Mouse (Mus musculus) c-Kit-positive CD71-negative TER-119-negative erythroid progenitor cells, embryonic 14.5 days (primary cell): ENCODE measurements around the gene Hsd17b6.

ENCODE experiments used
- DNase-seq: peaks from one replicate; pipeline ENCODE4 v3.0.0-alpha.2; 2013; ENCODE audit warnings: low read depth

The Hsd17b6 gene

DNA sequence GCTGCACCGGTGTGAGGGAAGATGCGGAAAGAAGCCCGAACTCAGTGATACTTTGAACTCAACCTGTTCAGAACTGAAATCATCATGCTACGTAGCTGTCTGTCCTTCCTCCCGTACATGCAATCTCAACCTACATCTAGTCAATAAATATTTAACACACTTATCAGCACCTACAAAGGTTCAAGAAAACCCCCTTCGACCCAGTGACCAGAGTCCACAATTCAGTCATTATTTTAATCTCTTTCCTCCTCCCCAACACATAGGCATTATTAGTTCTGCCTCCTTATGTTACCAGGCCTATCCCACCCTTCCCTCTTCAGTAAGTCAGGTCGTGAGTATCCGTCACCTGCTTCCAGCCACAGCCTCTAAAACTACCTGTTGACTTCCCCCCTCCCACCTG, 1.9 kb downstream of the Hsd17b6 start:
- no peak for DNase-seq

- no peak for DNase-seq
Measured at GRCm38 (mm10) chr10:128004918-128005317, 2.5 kb downstream of the Hsd17b6 start.

- DNase-seq, result no peak
Measured at GRCm38 (mm10) chr10:128003281-128003801, 4.1 kb downstream of the Hsd17b6 start.

GRCm38 (mm10) chr10:127998260-127998659, 9.2 kb downstream of the Hsd17b6 start:
- DNase-seq, result no peak

DNA sequence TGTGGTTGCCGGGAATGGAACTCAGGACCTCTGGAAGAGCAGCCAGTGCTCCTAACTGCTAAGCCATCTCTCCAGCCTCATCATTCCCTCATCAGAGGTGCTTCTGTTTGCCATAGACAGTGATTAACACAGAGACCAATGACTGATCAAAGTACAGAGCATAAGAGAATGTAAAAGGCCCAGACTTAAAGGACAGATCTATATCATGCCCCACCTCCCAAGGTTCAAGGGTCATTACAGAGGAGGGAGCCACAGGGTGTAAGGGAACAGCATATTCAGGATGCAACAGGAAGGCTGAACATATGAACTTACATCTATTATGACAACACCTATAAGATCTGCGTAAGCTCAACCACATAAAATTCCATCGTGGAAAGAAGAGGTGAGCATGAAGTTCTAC, 10.7 kb downstream of the Hsd17b6 start:
- DNase-seq, result no peak

- DNase-seq, result no peak
Measured at GRCm38 (mm10) chr10:127985601-127986000, 21.8 kb downstream of the Hsd17b6 start.

DNA sequence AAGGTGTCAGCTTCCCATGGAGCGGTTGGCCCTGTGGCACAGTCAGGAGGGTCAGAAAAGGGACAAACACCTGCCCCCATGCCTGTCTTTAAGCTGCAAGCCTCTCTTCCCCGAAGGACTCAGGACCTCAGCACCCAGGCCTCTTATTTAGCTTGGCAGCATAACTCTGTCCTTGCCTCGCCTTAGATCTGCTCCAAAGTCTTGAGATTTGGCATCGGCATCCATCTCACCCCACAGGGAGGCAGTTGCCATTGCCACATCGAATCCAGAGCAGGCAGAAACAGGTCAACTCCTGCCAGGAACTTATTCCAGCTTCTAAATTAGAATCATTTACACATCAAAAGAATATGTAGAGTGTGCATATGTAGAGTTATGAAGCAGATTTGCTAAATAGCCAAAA, 22.8 kb downstream of the Hsd17b6 start:
- DNase-seq, result no peak

- no peak for DNase-seq
Measured at GRCm38 (mm10) chr10:127975503-127975902, 31.9 kb downstream of the Hsd17b6 start.

DNA sequence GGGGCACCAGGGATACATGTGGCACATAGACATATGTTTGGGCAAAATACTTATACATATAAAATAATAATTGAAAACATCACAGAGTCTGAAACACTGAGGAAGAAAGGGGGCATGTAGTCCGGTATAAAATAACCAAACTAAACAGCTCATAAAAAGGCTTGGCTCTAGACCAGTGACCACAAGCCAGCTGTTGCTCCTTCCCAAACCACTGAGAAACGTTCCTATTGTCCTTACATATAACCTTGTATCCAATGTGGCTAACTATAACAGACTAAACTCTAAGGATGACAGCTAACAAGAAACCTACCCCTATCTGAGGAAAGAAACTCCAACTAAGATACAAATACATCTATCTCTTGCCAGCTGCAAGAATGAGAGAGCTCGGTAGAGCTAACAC, 33.3 kb downstream of the Hsd17b6 start:
- DNase-seq, result no peak

DNA sequence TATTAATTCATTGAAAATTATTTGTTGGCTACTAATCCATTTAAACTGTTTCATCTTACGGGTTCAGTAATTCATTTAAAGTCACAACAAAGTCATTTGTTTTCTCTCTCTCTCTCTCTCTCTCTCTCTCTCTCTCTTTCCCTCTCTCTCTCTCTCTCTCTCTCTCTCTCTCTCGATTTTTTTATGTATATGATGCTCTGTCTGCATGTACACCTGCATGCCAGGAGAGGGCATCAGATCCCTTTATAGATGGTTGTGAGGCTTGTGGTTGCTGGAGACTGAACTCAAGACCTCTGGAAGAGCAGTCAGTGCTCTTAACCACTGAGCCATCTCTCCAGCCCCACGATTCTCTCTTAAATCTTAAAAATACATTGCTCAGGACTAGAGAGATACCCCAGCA, 36.3 kb downstream of the Hsd17b6 start:
- no peak for DNase-seq

- no peak for DNase-seq
Measured at GRCm38 (mm10) chr10:127970359-127970831, 37.0 kb downstream of the Hsd17b6 start.

DNA sequence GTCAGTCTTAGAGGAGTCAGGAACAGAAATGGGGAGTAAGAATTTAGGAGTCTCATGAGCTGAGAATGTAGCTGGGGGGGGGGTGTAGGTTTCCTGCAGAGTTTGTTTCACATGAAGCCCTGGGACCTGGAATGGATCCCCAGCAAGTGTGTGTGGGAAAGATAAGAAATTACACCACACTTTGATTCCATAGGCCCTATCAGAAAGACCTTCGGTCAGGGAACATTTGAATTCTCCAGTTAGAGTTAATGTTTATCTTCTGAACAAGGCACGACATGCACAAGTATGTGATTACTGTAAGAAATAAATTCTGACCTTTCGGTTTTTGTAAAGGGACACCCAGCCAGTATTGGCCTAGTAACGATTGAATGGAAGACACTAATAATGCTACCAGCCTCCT, 37.6 kb downstream of the Hsd17b6 start:
- DNase-seq, result no peak

- DNase-seq, result no peak
Measured at GRCm38 (mm10) chr10:127966506-127966905, 40.9 kb downstream of the Hsd17b6 start.

DNA sequence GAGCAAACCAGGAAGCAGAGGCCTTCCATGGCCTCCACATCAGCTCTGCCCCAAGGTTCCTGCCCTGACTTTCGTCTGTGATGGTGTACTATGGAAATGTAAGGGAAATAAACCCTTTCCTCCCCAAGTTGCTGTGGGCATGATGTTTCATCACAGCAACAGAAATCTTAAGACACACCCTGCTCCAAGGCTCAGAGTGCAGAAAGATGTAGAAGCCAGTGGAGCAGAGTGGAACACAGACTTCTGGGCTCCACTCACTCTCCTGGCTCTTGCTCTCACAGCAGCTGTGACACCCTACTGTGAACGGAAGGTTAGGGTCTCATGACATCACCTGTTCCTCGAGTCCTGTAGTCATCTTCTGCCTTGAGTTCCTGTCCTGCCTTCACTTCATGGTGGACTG, 43.4 kb downstream of the Hsd17b6 start:
- DNase-seq, result no peak

- no peak for DNase-seq
Measured at GRCm38 (mm10) chr10:127962451-127962850, 45.0 kb downstream of the Hsd17b6 start.

- DNase-seq, result no peak
Measured at GRCm38 (mm10) chr10:127959161-127959679, 48.2 kb downstream of the Hsd17b6 start.

DNA sequence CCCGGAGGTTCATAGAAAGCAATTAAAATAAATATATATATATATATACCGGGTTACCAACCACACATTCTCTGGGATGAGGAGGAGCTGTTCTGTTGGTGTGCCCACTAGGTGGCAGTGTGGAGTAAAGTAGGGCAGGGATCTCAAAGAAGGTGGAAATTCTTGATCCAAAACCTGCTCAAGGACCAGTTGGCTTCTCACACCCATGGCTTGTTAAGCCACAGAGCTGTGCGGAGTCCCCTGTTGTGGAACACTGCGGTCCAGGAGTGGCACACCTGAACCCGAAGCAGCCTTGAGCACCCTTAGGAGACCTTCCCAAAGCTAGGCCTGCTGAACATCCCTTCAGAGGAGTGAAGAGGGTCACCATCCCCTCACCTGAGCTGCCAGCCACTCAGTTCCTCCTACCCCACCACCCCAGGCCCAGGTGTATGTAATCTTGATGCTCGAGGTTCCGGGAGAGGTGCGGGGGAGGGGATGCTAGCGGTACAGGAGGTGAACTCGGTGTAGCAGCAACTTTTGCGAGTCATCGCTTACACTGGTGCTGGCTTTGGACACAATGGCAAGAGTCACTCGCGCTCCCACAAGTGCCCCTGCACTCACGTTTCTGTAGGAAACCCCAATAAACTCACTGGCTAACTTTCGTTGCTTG, 51.1 kb downstream of the Hsd17b6 start:
- peak; percentile 34 for DNase-seq

DNA sequence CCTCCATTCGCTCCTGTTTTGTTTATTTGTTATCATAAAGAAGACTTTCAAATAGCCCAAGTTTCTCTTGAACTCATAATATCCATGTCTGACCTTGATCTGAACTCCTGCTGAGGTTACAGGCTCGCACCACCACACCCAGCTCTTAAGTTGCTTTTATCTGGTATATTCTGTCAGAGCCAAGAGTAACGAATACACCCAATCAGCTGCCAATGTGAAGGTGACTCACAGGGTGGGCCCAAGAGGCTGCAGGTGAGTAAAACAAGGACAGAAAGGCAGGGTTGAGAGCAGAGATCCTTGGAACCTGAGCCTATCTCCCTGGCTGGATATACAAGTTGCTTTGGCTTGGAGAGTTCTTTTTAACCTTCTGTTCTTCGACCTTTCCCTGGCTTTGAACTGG, 52.4 kb downstream of the Hsd17b6 start:
- DNase-seq, result no peak

GRCm38 (mm10) chr10:127951821-127952220, 55.6 kb downstream of the Hsd17b6 start:
- no peak for DNase-seq

- no peak for DNase-seq
Measured at GRCm38 (mm10) chr10:127951390-127951789, 56.0 kb downstream of the Hsd17b6 start.

DNA sequence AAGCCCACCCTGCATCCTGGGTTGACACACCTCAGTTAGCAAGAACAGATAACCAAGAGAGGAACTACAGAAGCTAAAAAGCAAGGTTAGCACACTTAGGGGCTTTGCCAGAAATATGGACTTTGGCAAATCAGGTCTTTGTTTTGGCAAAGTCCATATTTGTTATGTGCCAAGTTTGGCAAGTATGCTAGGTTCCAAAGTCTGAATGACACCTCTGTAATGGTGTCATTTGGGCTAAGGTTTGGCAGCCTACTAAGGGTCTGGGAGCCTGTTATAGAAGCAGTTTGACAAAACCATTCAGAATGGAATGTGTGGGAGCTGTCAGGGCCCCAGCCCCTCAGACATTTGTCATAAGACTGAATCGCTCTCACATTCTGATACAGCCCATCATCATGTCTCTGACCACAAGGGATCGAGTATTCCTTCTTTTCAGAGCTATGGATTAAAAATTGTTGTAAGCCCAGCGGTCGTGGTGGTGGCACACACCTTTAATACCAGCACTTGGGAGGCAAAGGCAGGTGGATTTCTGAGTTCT, 57.7 kb downstream of the Hsd17b6 start:
- DNase-seq, result no peak

DNA sequence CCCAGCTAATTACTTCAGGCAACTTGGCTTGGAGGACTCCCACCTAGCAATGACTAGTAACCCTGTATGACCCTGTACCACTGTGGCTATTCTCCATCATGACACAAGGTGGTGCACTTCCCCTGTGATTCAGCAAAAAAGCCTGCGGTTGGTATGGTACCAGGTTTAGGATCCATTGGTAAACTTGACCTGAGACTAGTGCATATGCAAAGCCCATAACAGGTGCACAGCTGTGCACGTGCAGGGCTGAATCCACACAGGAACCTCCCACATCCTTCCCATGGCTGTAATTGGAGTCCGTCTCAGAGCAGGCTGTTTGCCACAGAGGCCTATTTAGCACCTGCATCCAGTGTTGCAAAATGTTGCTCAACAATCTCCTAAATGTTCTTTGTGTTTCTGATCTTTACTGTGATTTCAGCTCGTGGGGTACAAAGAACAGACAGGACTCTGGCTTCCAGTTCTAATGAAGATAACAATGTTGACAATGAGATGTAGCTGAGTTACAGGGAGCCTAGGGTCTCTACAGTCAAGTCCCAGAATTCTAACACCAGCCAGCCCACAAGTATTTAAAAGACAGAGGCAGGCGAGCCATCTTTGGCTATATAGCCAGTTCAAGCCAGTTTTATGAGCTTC, 61.9 kb downstream of the Hsd17b6 start:
- DNase-seq, result peak; percentile 50
